8 mouse cellular contexts compared by ENCODE assay signal in the genomic region with DNA sequence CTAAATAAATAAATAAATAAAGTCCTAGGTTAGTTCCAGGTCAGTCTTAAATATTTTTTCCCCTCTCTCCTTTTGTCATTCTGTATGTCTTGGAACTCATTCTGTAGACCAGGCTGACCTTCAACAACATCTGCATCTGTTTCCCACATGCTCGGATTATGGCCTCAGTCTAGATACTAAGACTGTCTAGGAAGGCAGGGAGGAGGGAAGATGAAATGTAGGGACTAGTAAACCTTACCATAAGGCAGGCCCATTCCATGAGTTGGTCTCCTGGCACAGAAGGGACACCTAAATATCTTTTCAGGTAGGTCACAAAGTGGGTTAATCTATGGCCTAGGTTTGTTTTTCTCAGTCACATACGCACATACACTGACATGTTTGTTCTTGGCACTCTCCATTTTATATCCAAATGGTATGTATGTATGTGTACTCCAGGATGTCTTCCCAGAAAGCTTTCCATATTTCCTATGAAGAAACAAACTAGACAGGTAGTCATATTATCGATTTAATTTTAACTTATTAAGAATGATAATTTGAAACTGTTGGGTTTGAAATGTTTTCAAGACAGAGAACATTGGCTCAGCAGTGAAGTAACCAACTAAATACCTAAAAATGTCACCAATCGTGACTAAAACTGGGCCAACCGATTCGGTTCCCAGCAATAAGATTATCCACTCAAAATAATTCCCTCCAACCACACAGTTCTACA. TPM values are rescaled to one million over a fixed set of nuclear protein-coding genes. Genes with fewer than 3 reads are reported as not detected.
DNase-seq lines count a peak whose midpoint lies in the region; ATAC-seq and TF ChIP-seq lines count a peak whose summit lies in the region.

No protein-coding gene starts in this region.

- DNase-seq in cerebellum, adult 2 months, result no peak
- no peak for DNase-seq in cerebellum, postnatal 4 days (ENCODE audit: low spot score in 2 of 2)
- no peak for DNase-seq in testis, postnatal 14 days (ENCODE audit: low spot score)
- DNase-seq in limb, embryonic 14.5 days (ENCODE audit: low spot score), result no peak
- DNase-seq in cerebellum, postnatal 25 days, result no peak
- DNase-seq in thymus, postnatal 0 days (ENCODE audit: low spot score), result no peak

- H3K4me2 ChIP-seq in limb, embryonic 14.5 days (replicated peaks; ENCODE audit: low read depth, low read length, severe bottlenecking), result peak overlapping the region; percentile 62
- peak overlapping the region; percentile 63 for H3K4me2 ChIP-seq in stomach, embryonic 16.5 days (ENCODE audit: low read depth, low read length)

- H3K9ac ChIP-seq in limb, embryonic 14.5 days (ENCODE audit: low read depth, low read length, severe bottlenecking), result peak overlapping the region; percentile 85
- peak overlapping the region; percentile 97 for H3K9ac ChIP-seq in stomach, embryonic 16.5 days (ENCODE audit: low read length)

- peak overlapping the region; percentile 89 for H3K27ac ChIP-seq in cerebellum, adult 2 months (ENCODE audit: insufficient read depth, low read length)
- peak overlapping the region; percentile 91 for H3K27ac ChIP-seq in testis, adult 2 months (ENCODE audit: control insufficient read depth, insufficient read depth, low read depth, low read length)
- peak overlapping the region; percentile 95 for H3K27ac ChIP-seq in limb, embryonic 14.5 days (replicated peaks; ENCODE audit: low read depth, low read length)
- H3K27ac ChIP-seq in stomach, embryonic 16.5 days (ENCODE audit: low read length), result peak overlapping the region; percentile 97

- peak overlapping the region; percentile 72 for H3K4me3 ChIP-seq in cerebellum, adult 2 months (replicated peaks; ENCODE audit: insufficient read depth, low read depth, low read length)
- H3K4me3 ChIP-seq in testis, adult 2 months (ENCODE audit: control insufficient read depth, low read depth, low read length), result peak overlapping the region; percentile 90
- peak overlapping the region; percentile 67 for H3K4me3 ChIP-seq in limb, embryonic 14.5 days (replicated peaks; ENCODE audit: low read length)
- peak overlapping the region; percentile 80 for H3K4me3 ChIP-seq in stomach, embryonic 16.5 days (replicated peaks; ENCODE audit: low read length)

- peaks cover 2% of the 10 kb centered on the region; the same call in 1 of the 2 replicates for H3K4me1 ChIP-seq in cerebellum, adult 2 months (ENCODE audit: control insufficient read depth, insufficient read depth, low read length)
- no peaks in the 10 kb centered on the region; the same call in 1 of the 2 replicates for H3K4me1 ChIP-seq in testis, adult 2 months (ENCODE audit: control insufficient read depth, insufficient read depth, low read length)
- peaks cover 12% of the 10 kb centered on the region; the same call in 1 of the 2 replicates for H3K4me1 ChIP-seq in limb, embryonic 14.5 days (ENCODE audit: control insufficient read depth, insufficient read depth, low read length)
- peaks cover 8% of the 10 kb centered on the region for H3K4me1 ChIP-seq in stomach, embryonic 16.5 days (ENCODE audit: control insufficient read depth, insufficient read depth, low read length)

- TF ChIP-seq CTCF in cerebellum, adult 2 months (IDR thresholded peaks at IDR 0.05; ENCODE audit: borderline replicate concordance, insufficient read depth, low read depth, low read length), result no peak
- TF ChIP-seq CTCF in testis, adult 2 months (IDR thresholded peaks at IDR 0.05; ENCODE audit: control insufficient read depth, insufficient read depth, insufficient replicate concordance, low read depth, low read length), result no peak

- no peak for ATAC-seq in limb, embryonic 14.5 days (ENCODE audit: low FRiP score, low read depth)
- no peak for ATAC-seq in stomach, embryonic 16.5 days (ENCODE audit: insufficient read depth, low FRiP score)

- no peak for TF ChIP-seq POLR2A in cerebellum, adult 2 months (IDR thresholded peaks at IDR 0.05; ENCODE audit: borderline replicate concordance, insufficient read depth, low read length)
- no peak for TF ChIP-seq POLR2A in testis, adult 2 months (IDR thresholded peaks at IDR 0.05; ENCODE audit: control insufficient read depth, low read depth, low read length)
- TF ChIP-seq POLR2A in limb, embryonic 14.5 days (IDR thresholded peaks at IDR 0.05; ENCODE audit: borderline replicate concordance, extremely low read depth, insufficient read depth, insufficient read length), result no peak

- 34% methylated on average over 6 of the region's 6 CpGs for WGBS in cerebellum, adult 2 months
- WGBS in limb, embryonic 14.5 days, result 56% methylated on average over 6 of the region's 6 CpGs
- 44% methylated on average over 6 of the region's 6 CpGs for WGBS in stomach, embryonic 16.5 days

- H3K36me3 ChIP-seq in testis, adult 2 months (ENCODE audit: control insufficient read depth, insufficient read depth, low read length), result no peaks in the 10 kb centered on the region; the same call in 1 of the 2 replicates
- peaks cover 16% of the 10 kb centered on the region for H3K36me3 ChIP-seq in limb, embryonic 14.5 days (ENCODE audit: control insufficient read depth, insufficient read depth, low read length)
- no peaks in the 10 kb centered on the region for H3K36me3 ChIP-seq in stomach, embryonic 16.5 days (ENCODE audit: control insufficient read depth, insufficient read depth, low read length)

- no peaks in the 10 kb centered on the region for H3K27me3 ChIP-seq in cerebellum, adult 2 months (ENCODE audit: control insufficient read depth, insufficient read depth, low read length)
- H3K27me3 ChIP-seq in testis, adult 2 months (ENCODE audit: control insufficient read depth, insufficient read depth, low read length), result no peaks in the 10 kb centered on the region
- no peaks in the 10 kb centered on the region for H3K27me3 ChIP-seq in limb, embryonic 14.5 days (ENCODE audit: control insufficient read depth, insufficient read depth, low read length)
- no peaks in the 10 kb centered on the region for H3K27me3 ChIP-seq in stomach, embryonic 16.5 days (ENCODE audit: control insufficient read depth, insufficient read depth, low read length)

- no peaks in the 10 kb centered on the region for H3K9me3 ChIP-seq in limb, embryonic 14.5 days (ENCODE audit: control insufficient read depth, low read length)
- H3K9me3 ChIP-seq in stomach, embryonic 16.5 days (replicated peaks; ENCODE audit: control insufficient read depth, low read length), result no peaks in the 10 kb centered on the region

RNA-seq across cellular contexts. Expression of a gene that starts 1.1 kb away (rescaled TPM):
- polyA plus RNA-seq in cerebellum, adult 2 months (2012; rRNA removed), result 28.7 and 30.1 TPM in 2 replicates
- 10.2 and 10.6 TPM in 2 replicates for polyA plus RNA-seq in testis, adult 2 months (2012; rRNA removed)
- 28.6 and 38.4 TPM in 2 replicates for polyA plus RNA-seq in limb, embryonic 14.5 days (2012; rRNA removed)
- 17.0 and 19.1 TPM in 2 replicates for polyA plus RNA-seq in limb, embryonic 14.5 days (2014; fragmentation: Nextera tagmentation; extraction: Ambion mirVana)
- 11.8 and 12.5 TPM in 2 replicates for polyA plus RNA-seq in stomach, embryonic 16.5 days (2015; fragmentation: Nextera tagmentation; extraction: Ambion mirVana)
- polyA plus RNA-seq in thymus, postnatal 0 days (2015; fragmentation: Nextera tagmentation; extraction: Ambion mirVana), result 11.8 and 14.1 TPM in 2 replicates

RNA-seq across cellular contexts. Expression of a gene that starts 27.5 kb away (rescaled TPM):
- 1,100 TPM in 2 replicates for polyA plus RNA-seq in cerebellum, adult 2 months (2012; rRNA removed)
- polyA plus RNA-seq in testis, adult 2 months (2012; rRNA removed), result not detected in 2 replicates
- polyA plus RNA-seq in limb, embryonic 14.5 days (2012; rRNA removed), result 0.68 and 2.8 TPM in 2 replicates
- 0.28 and 0.29 TPM in 2 replicates for polyA plus RNA-seq in limb, embryonic 14.5 days (2014; fragmentation: Nextera tagmentation; extraction: Ambion mirVana)
- polyA plus RNA-seq in stomach, embryonic 16.5 days (2015; fragmentation: Nextera tagmentation; extraction: Ambion mirVana), result 34.0 and 37.1 TPM in 2 replicates
- polyA plus RNA-seq in thymus, postnatal 0 days (2015; fragmentation: Nextera tagmentation; extraction: Ambion mirVana), result 0.22 and 0.27 TPM in 2 replicates

RNA-seq across cellular contexts. Expression of a gene that starts 32.8 kb away (rescaled TPM):
- polyA plus RNA-seq in cerebellum, adult 2 months (2012; rRNA removed), result 88.5 and 103 TPM in 2 replicates
- polyA plus RNA-seq in testis, adult 2 months (2012; rRNA removed), result 71.8 and 75.1 TPM in 2 replicates
- 110 and 130 TPM in 2 replicates for polyA plus RNA-seq in limb, embryonic 14.5 days (2012; rRNA removed)
- 49.0 and 53.3 TPM in 2 replicates for polyA plus RNA-seq in limb, embryonic 14.5 days (2014; fragmentation: Nextera tagmentation; extraction: Ambion mirVana)
- 33.8 and 39.0 TPM in 2 replicates for polyA plus RNA-seq in stomach, embryonic 16.5 days (2015; fragmentation: Nextera tagmentation; extraction: Ambion mirVana)
- 31.9 and 37.6 TPM in 2 replicates for polyA plus RNA-seq in thymus, postnatal 0 days (2015; fragmentation: Nextera tagmentation; extraction: Ambion mirVana)

RNA-seq across cellular contexts. Expression of a gene that starts 45.0 kb away (rescaled TPM):
- 2.4 and 2.8 TPM in 2 replicates for polyA plus RNA-seq in cerebellum, adult 2 months (2012; rRNA removed)
- polyA plus RNA-seq in testis, adult 2 months (2012; rRNA removed), result 1.4 and 1.7 TPM in 2 replicates
- 6.4 and 8.3 TPM in 2 replicates for polyA plus RNA-seq in limb, embryonic 14.5 days (2012; rRNA removed)
- 1.3 and 1.5 TPM in 2 replicates for polyA plus RNA-seq in limb, embryonic 14.5 days (2014; fragmentation: Nextera tagmentation; extraction: Ambion mirVana)
- 1.9 and 2.8 TPM in 2 replicates for polyA plus RNA-seq in stomach, embryonic 16.5 days (2015; fragmentation: Nextera tagmentation; extraction: Ambion mirVana)
- polyA plus RNA-seq in thymus, postnatal 0 days (2015; fragmentation: Nextera tagmentation; extraction: Ambion mirVana), result 5.0 TPM in 2 replicates

Comparison
In these comparisons a context has a peak if more than half of its experiments do, and no peak if none do; other contexts are left out.
1. RNA of a gene that starts 27.5 kb away (polyA plus RNA-seq): 1,100 TPM in cerebellum, adult 2 months; 34.0 to 37.1 TPM in stomach, embryonic 16.5 days, 0.28 to 2.8 TPM in limb, embryonic 14.5 days, 0.22 to 0.27 TPM in thymus, postnatal 0 days and not detected in testis, adult 2 months; every median in the first group is over 10 times any median in the second.
2. Peak in every context shown above with its lines, with median percentiles within 50 percentile points of each other: H3K27ac ChIP-seq and H3K4me3 ChIP-seq.